Mouse (Mus musculus): Measurements from ENCODE around the gene Arpin. TPM values are rescaled to one million over a fixed set of nuclear protein-coding genes. Genes with fewer than 3 reads are reported as not detected.

Arpin gene
- polyA plus RNA-seq (2012; rRNA removed), result 6.4 and 7.7 TPM in 2 replicates

GRCm38 (mm10) chr7:79934862-79935510 lies at the start of gene Arpin:
Gene Arpin, minus strand, starts transcription at chr7:79935359.

DNA sequence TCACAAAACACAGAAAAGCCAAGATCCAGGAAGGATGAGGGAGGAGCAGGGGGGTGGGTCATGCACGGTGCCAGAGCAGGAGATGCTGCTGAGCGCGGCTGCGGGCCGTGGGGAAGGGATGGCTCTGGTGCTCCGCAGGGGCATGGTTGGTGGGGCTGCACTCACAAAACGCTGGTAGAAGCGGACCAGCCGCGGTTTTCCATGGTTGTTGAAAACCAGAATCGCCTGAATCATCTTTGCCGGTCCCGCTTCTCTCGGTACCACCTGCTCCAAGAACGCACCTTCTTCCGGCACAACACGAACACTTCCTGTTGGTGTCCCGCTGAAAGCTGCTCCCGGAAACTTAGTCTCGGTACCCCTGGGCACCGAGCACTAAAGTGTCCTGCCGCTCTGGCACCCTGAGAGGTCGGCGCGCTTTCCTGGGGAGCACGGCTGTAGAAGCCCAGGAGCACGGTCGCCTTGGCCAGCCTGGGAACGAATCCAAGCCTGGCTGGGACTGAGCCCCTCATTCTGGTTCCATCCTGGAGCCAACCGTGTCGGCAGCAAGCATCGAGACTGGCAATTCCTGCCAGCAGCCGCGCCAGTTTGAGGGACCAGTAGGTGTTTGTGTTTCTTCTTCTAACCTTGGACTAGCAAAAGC lies 14.7 kb downstream of the Arpin start, which contains the start of gene Ap3s2:
Gene Ap3s2 (minus strand): TSS at position 306 of the 640 bp plus-strand sequence.

Other genes starting within 250 kb of the Arpin start
- gene Kif7, start 219.6 kb downstream of the Arpin start, polyA plus RNA-seq (2012; rRNA removed), result 0.94 and 0.96 TPM in 2 replicates
- gene Plin1, start 202.5 kb downstream of the Arpin start, polyA plus RNA-seq (2012; rRNA removed), result 7.0 and 11.7 TPM in 2 replicates
- gene Pex11a, start 192.2 kb downstream of the Arpin start, polyA plus RNA-seq (2012; rRNA removed), result 5.8 and 6.7 TPM in 2 replicates
- gene Wdr93, start 192.2 kb downstream of the Arpin start, polyA plus RNA-seq (2012; rRNA removed), result 0.04 and 0.30 TPM in 2 replicates
- 0.40 and 1.3 TPM in 2 replicates for gene Mesp1, start 141.6 kb downstream of the Arpin start, polyA plus RNA-seq (2012; rRNA removed)
- gene Mesp2, start 124.6 kb downstream of the Arpin start, polyA plus RNA-seq (2012; rRNA removed), result 2.2 and 2.5 TPM in 2 replicates
- gene Anpep, start 74.3 kb downstream of the Arpin start, polyA plus RNA-seq (2012; rRNA removed), result 86.7 and 119 TPM in 2 replicates
- gene Ap3s2, start 14.7 kb downstream of the Arpin start, polyA plus RNA-seq (2012; rRNA removed), result 6.0 and 6.6 TPM in 2 replicates
- gene Zfp710, start 89.5 kb upstream of the Arpin start, polyA plus RNA-seq (2012; rRNA removed), result 18.7 and 26.2 TPM in 2 replicates
- gene Idh2, start 180.0 kb upstream of the Arpin start, polyA plus RNA-seq (2012; rRNA removed), result 80.6 and 95.4 TPM in 2 replicates